Mouse (Mus musculus) spleen, adult 2 months (tissue): ENCODE data around the gene Snx21.

Source experiments
- CTCF ChIP-seq: fragments of 200-500 bp; IDR thresholded peaks from 2 replicates; pipeline ENCODE4 v1.5.1; 2011; ENCODE audit warnings: mild to moderate bottlenecking, inconsistent platforms; ENCODE audit not compliant: insufficient read depth, insufficient read length, insufficient replicate concordance; ENCODE audit errors: extremely low read depth
- POLR2A ChIP-seq: fragments of 200-500 bp; IDR thresholded peaks from 2 replicates; pipeline ENCODE4 v1.6.1; 2011; ENCODE audit warnings: low read depth, low read length, inconsistent platforms

DNA sequence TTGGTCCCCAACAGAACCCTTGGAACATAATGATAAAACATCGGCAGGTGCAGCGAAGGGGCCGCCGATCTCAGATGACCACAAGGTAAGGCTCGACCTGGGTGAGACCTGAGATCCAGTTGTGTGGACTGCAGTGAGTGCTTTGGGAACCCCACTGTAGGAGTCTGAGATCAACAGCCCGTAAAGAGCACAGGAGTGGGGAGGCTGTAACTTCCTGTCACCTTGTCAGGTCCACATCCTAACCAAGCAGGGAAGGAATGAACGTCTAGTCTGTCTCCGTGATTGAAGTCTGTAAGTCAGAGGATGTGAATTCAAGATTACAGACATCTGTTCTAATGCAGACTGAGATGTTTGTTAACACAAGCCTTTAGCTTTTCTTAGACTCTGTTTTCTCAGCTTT lies 38.9 kb upstream of the Snx21 start:
- no peak for TF ChIP-seq CTCF
- TF ChIP-seq POLR2A: no peak
